Mouse (Mus musculus): ENCODE results near the gene Setmar. TPM values are rescaled to one million over a fixed set of nuclear protein-coding genes. Genes with fewer than 3 reads are reported as not detected.

Gene Setmar
- polyA plus RNA-seq, 1 experiment from 2014 or later = 5.4 TPM

- no peaks in the 10 kb centered on the region for H3K9me3 ChIP-seq
- WGBS = 92% methylated on average over 7 of the region's 7 CpGs
- ATAC-seq (ENCODE audit: insufficient number of reproducible peaks, low FRiP score, low TSS enrichment, low read depth) = no peak
- peaks cover 17% of the 10 kb centered on the region; the same call in 1 of the 2 replicates for H3K36me3 ChIP-seq
- no peak overlapping the region for H3K4me2 ChIP-seq
- H3K27me3 ChIP-seq = no peaks in the 10 kb centered on the region
- no peak overlapping the region for H3K27ac ChIP-seq
- no peaks in the 10 kb centered on the region for H3K4me1 ChIP-seq
- no peak overlapping the region for H3K9ac ChIP-seq
- no peak overlapping the region for H3K4me3 ChIP-seq
These were observed 11.0 kb downstream of the Setmar start for GRCm38 (mm10) chr6:108075857-108076256.

GRCm38 (mm10) chr6:108091296-108091695 lies 26.5 kb downstream of the Setmar start:
- Histone ChIP-seq H3K27me3 (no peaks in the 10 kb centered on the region), H3K4me2 (no peak overlapping the region), H3K9me3 (no peaks in the 10 kb centered on the region), H3K36me3 (no peaks in the 10 kb centered on the region), H3K4me1 (no peaks in the 10 kb centered on the region), H3K9ac (no peak overlapping the region), H3K27ac (no peak overlapping the region), H3K4me3 (no peak overlapping the region)
- WGBS = 52% methylated on average over 1 of the region's 1 CpGs
- ATAC-seq (ENCODE audit: insufficient number of reproducible peaks, low FRiP score, low TSS enrichment, low read depth) = no peak

DNA sequence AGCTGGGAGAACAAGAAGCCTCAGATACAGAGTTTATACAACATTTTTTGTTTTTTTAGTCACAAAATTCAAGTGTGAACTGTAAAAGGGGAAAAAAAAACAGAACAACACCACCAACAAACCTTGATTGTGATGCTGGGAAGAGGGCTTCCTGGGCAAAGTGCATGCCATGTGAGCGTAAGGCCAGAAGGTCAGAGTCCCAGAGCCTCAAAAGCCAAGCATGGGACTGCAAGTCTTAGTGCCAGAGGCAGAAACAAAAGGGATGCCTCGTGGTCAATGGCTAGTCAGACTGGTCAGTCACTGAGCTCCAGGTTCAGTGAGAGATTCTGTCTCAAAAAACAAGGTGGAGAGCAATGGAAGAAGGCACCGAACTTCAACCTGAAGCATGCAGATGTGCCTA lies 27.8 kb downstream of the Setmar start:
- WGBS = 86% methylated on average over 3 of the region's 3 CpGs
- Histone ChIP-seq H3K27ac (no peak overlapping the region), H3K4me3 (no peak overlapping the region), H3K4me2 (no peak overlapping the region), H3K9me3 (no peaks in the 10 kb centered on the region), H3K4me1 (no peaks in the 10 kb centered on the region), H3K9ac (no peak overlapping the region), H3K27me3 (no peaks in the 10 kb centered on the region), H3K36me3 (no peaks in the 10 kb centered on the region)
- no peak for ATAC-seq (ENCODE audit: insufficient number of reproducible peaks, low FRiP score, low TSS enrichment, low read depth)

GRCm38 (mm10) chr6:108093449-108093848 lies 28.6 kb downstream of the Setmar start:
- Histone ChIP-seq H3K4me3 (no peak overlapping the region), H3K36me3 (no peaks in the 10 kb centered on the region), H3K27me3 (no peaks in the 10 kb centered on the region), H3K9me3 (no peaks in the 10 kb centered on the region), H3K4me1 (0 out of 2 replicates have a peak, but pooled peaks cover under 1% of the 10 kb centered on the region), H3K27ac (no peak overlapping the region), H3K9ac (no peak overlapping the region), H3K4me2 (no peak overlapping the region)
- ATAC-seq (ENCODE audit: insufficient number of reproducible peaks, low FRiP score, low TSS enrichment, low read depth) = no peak
- 81% methylated on average over 3 of the region's 3 CpGs for WGBS

DNA sequence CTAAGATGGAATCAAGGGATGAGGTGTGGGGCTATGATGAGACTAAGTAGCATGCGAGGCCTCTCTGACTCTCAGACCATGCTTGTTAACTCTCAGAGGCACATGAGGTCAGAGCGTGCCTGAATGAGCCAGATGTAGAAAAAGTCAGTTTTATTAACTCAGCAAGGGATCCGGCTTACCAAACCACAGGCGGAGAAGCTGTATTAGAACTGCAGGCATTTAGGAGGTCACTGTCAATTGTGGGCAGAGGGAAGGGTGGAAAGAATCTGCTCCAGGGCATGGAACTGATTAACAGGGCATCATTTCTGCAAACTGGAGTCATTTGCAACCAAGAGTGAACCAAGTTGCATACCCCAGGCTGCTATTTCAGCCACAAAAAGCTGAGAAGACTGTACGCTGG lies 30.6 kb downstream of the Setmar start:
- Histone ChIP-seq H3K4me1 (0 out of 2 replicates have a peak, but pooled peaks cover 3% of the 10 kb centered on the region), H3K27me3 (no peaks in the 10 kb centered on the region), H3K27ac (no peak overlapping the region), H3K9ac (no peak overlapping the region), H3K4me3 (no peak overlapping the region), H3K4me2 (no peak overlapping the region), H3K9me3 (no peaks in the 10 kb centered on the region), H3K36me3 (no peaks in the 10 kb centered on the region)
- 34% methylated on average over 5 of the region's 5 CpGs for WGBS
- ATAC-seq (ENCODE audit: insufficient number of reproducible peaks, low FRiP score, low TSS enrichment, low read depth) = 0 out of 2 replicates have a peak, but pooled peaks have one; percentile 24

- no peak for ATAC-seq (ENCODE audit: insufficient number of reproducible peaks, low FRiP score, low TSS enrichment, low read depth)
- WGBS = 21% methylated on average over 9 of the region's 9 CpGs
- Histone ChIP-seq H3K36me3 (no peaks in the 10 kb centered on the region), H3K27me3 (no peaks in the 10 kb centered on the region), H3K4me1 (0 out of 2 replicates have a peak, but pooled peaks cover 3% of the 10 kb centered on the region), H3K4me3 (no peak overlapping the region), H3K4me2 (no peak overlapping the region), H3K27ac (no peak overlapping the region), H3K9ac (no peak overlapping the region), H3K9me3 (no peaks in the 10 kb centered on the region)
These were observed 33.5 kb downstream of the Setmar start for GRCm38 (mm10) chr6:108098171-108098845.

GRCm38 (mm10) chr6:108098846-108099217 lies 34.0 kb downstream of the Setmar start:
- 83% methylated on average over 3 of the region's 3 CpGs for WGBS
- no peaks in the 10 kb centered on the region for H3K27me3 ChIP-seq
- no peak overlapping the region for H3K9ac ChIP-seq
- H3K27ac ChIP-seq = no peak overlapping the region
- ATAC-seq (ENCODE audit: insufficient number of reproducible peaks, low FRiP score, low TSS enrichment, low read depth) = no peak
- H3K4me1 ChIP-seq = 0 out of 2 replicates have a peak, but pooled peaks cover 3% of the 10 kb centered on the region
- H3K4me2 ChIP-seq = no peak overlapping the region
- no peaks in the 10 kb centered on the region for H3K9me3 ChIP-seq
- H3K4me3 ChIP-seq = no peak overlapping the region
- no peaks in the 10 kb centered on the region for H3K36me3 ChIP-seq

DNA sequence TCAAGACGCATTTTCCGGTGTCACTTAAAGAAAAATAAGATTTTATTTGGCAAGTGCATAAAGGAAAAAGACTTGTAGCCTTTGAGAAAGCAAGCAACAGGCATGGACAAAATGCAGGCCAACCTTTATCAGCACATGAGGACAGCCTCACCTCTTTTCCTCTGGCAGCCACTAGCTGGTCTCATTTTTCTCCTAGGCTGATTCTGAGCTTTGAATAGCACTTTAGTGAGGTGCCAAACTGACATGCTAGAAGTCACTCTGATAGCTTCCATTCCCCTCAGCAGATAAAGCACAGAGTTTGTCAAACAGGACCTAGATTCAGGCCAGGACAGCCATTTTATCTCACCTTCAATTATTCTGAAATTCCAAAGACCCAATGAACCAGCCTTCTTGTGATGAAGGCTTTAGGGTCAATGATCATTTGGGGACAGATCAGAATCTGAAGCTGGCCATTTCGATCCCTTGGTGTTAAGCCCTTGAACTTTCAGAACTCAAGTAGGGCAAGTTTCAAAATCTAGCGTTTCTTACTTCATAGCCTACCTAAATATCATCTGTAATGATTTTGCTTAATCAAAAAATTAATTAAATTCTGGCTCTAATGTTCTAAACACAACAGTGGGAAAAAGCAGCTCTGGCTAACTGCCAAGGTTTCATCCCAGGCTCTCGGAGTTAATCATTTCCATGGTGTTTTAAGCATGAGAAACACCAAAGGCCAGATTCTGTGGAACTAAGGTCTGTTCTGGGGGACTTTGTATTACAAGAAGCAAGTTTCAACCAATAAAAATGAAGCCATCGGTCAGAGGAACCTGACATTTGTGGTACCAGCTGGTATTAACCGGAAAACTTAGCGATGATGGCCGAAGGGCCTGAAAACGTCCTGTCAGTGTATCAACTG lies 37.3 kb downstream of the Setmar start:
- H3K36me3 ChIP-seq = no peaks in the 10 kb centered on the region
- no peak for ATAC-seq (ENCODE audit: insufficient number of reproducible peaks, low FRiP score, low TSS enrichment, low read depth)
- H3K4me2 ChIP-seq = no peak overlapping the region
- H3K9ac ChIP-seq = no peak overlapping the region
- H3K4me3 ChIP-seq = no peak overlapping the region
- 78% methylated on average over 10 of the region's 10 CpGs for WGBS
- 0 out of 2 replicates have a peak, but pooled peaks cover 3% of the 10 kb centered on the region for H3K4me1 ChIP-seq
- no peaks in the 10 kb centered on the region for H3K9me3 ChIP-seq
- H3K27me3 ChIP-seq = no peaks in the 10 kb centered on the region
- no peak overlapping the region for H3K27ac ChIP-seq

GRCm38 (mm10) chr6:108107376-108107775 lies 42.5 kb downstream of the Setmar start:
- no peak overlapping the region for H3K9ac ChIP-seq
- no peaks in the 10 kb centered on the region for H3K36me3 ChIP-seq
- no peak overlapping the region for H3K27ac ChIP-seq
- H3K4me1 ChIP-seq = no peaks in the 10 kb centered on the region
- no peak for ATAC-seq (ENCODE audit: insufficient number of reproducible peaks, low FRiP score, low TSS enrichment, low read depth)
- no peaks in the 10 kb centered on the region for H3K9me3 ChIP-seq
- H3K4me3 ChIP-seq = no peak overlapping the region
- no peak overlapping the region for H3K4me2 ChIP-seq
- no peaks in the 10 kb centered on the region for H3K27me3 ChIP-seq

DNA sequence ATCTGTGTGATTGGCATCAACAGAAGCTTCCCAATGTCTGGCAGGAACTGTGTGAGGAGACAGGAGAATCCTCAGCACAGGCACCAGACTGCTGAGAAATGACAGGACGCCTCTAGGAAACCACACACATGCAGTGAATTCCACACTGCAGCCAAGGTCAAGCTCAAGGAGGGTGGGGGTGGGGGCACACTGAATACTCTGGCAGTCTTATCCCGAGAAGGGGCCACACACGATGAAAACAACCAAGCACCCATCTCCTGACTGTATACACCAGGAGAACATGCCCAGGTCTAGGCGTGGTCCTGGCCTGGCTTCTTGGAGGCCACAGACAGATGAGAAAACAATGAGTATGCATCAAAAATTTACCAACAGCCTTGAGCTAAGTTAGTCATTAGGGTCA lies 45.5 kb downstream of the Setmar start:
- no peaks in the 10 kb centered on the region for H3K4me1 ChIP-seq
- H3K9me3 ChIP-seq = no peaks in the 10 kb centered on the region
- H3K27me3 ChIP-seq = no peaks in the 10 kb centered on the region
- ATAC-seq (ENCODE audit: insufficient number of reproducible peaks, low FRiP score, low TSS enrichment, low read depth) = no peak
- H3K27ac ChIP-seq = no peak overlapping the region
- 75% methylated on average over 4 of the region's 4 CpGs for WGBS
- no peaks in the 10 kb centered on the region for H3K36me3 ChIP-seq
- no peak overlapping the region for H3K4me3 ChIP-seq
- H3K4me2 ChIP-seq = no peak overlapping the region
- H3K9ac ChIP-seq = no peak overlapping the region

- no peak overlapping the region for H3K4me3 ChIP-seq
- no peaks in the 10 kb centered on the region for H3K4me1 ChIP-seq
- no peaks in the 10 kb centered on the region for H3K36me3 ChIP-seq
- no peak overlapping the region for H3K27ac ChIP-seq
- H3K27me3 ChIP-seq = no peaks in the 10 kb centered on the region
- no peak for ATAC-seq (ENCODE audit: insufficient number of reproducible peaks, low FRiP score, low TSS enrichment, low read depth)
- no peaks in the 10 kb centered on the region for H3K9me3 ChIP-seq
- no peak overlapping the region for H3K9ac ChIP-seq
- H3K4me2 ChIP-seq = no peak overlapping the region
These were observed 46.8 kb downstream of the Setmar start for GRCm38 (mm10) chr6:108111693-108112092.

GRCm38 (mm10) chr6:108114971-108115370 lies 50.1 kb downstream of the Setmar start:
- no peak overlapping the region for H3K4me2 ChIP-seq
- H3K4me1 ChIP-seq = no peaks in the 10 kb centered on the region
- no peak overlapping the region for H3K9ac ChIP-seq
- no peak overlapping the region for H3K27ac ChIP-seq
- WGBS = 92% methylated on average over 1 of the region's 1 CpGs
- H3K27me3 ChIP-seq = no peaks in the 10 kb centered on the region
- no peak for ATAC-seq (ENCODE audit: insufficient number of reproducible peaks, low FRiP score, low TSS enrichment, low read depth)
- H3K9me3 ChIP-seq = no peaks in the 10 kb centered on the region
- H3K4me3 ChIP-seq = no peak overlapping the region
- H3K36me3 ChIP-seq = 0 out of 2 replicates have a peak, but pooled peaks cover 3% of the 10 kb centered on the region
